Mouse (Mus musculus) G1E (cell line): Measurements from ENCODE around the gene Mip. TPM values are rescaled to one million over a fixed set of nuclear protein-coding genes. Genes with fewer than 3 reads are reported as not detected.

ENCODE experiments used
- ATAC-seq: 2 replicates; pipeline ENCODE4 v1.8.0; 2016; ENCODE audit warnings: mild to moderate bottlenecking; ENCODE audit not compliant: insufficient number of reproducible peaks, poor library complexity, low FRiP score, severe bottlenecking; ENCODE audit errors: extremely low read depth
- DNase-seq: peaks from one replicate; pipeline ENCODE4 v3.0.0; 2012; ENCODE audit warnings: low spot score
- H3K27me3 ChIP-seq: 2 replicates; pipeline ENCODE4 v1.6.1; 2012; ENCODE audit warnings: mild to moderate bottlenecking, low read length, inconsistent platforms; ENCODE audit not compliant: insufficient read depth
- H3K36me3 ChIP-seq: replicated peaks from 2 replicates; pipeline ENCODE3; 2012; ENCODE audit warnings: mild to moderate bottlenecking, inconsistent platforms
- H3K4me1 ChIP-seq: 2 replicates; pipeline ENCODE4 v1.6.1; 2012; ENCODE audit warnings: low read depth, low read length, inconsistent platforms, mixed read lengths; ENCODE audit not compliant: insufficient read depth
- H3K4me3 ChIP-seq: 2 replicates; pipeline ENCODE4 v1.5.1; 2012; ENCODE audit warnings: low read depth, mild to moderate bottlenecking, inconsistent platforms, low read length, moderate library complexity, mixed read lengths
- H3K9me3 ChIP-seq: replicated peaks from 2 replicates; pipeline ENCODE4 v1.6.1; 2012; ENCODE audit warnings: inconsistent platforms
- CTCF ChIP-seq: IDR thresholded peaks from 2 replicates; pipeline ENCODE4 v1.5.1; 2012; ENCODE audit warnings: low read depth, low read length, inconsistent platforms, mixed read lengths
- GATA1 ChIP-seq: IDR thresholded peaks from 2 replicates; pipeline ENCODE4 v1.6.1; 2012; ENCODE audit warnings: borderline replicate concordance, low read length, inconsistent platforms, mixed read lengths
- GATA2 ChIP-seq: IDR thresholded peaks from 2 replicates; pipeline ENCODE4 v1.6.1; 2012; ENCODE audit warnings: low read depth, low read length, inconsistent platforms, borderline replicate concordance
- POLR2AphosphoS5 ChIP-seq: IDR thresholded peaks from 2 replicates; pipeline ENCODE4 v1.6.1; 2012; ENCODE audit warnings: low read depth, low read length, inconsistent platforms; ENCODE audit not compliant: insufficient replicate concordance
- TAL1 ChIP-seq: conservative IDR thresholded peaks from 2 replicates; pipeline ENCODE4 v1.6.1; 2012; ENCODE audit warnings: low read depth, low read length, inconsistent platforms, mixed read lengths
- polyA plus RNA-seq: library from polyadenylated mRNA; stranded (reverse); fragments of >175 nt; gene quantifications from 2 replicates; pipeline ENCODE4 v1.2.3, GENCODE M21; 2012
- total RNA-seq, 2 experiments: library from RNA; stranded (forward) in 1 of 2; stranded (reverse) in 1 of 2; fragments of 200-1000 nt in 1 of 2; fragments of >200 nt in 1 of 2; fragmentation: Nextera tagmentation in 1 of 2; gene quantifications; 2 replicates each; pipeline ENCODE4 v1.2.3; 2014 to 2017

Gene Mip
- total and polyA plus RNA-seq, 3 experiments, result 0.02 to 0.05 TPM; not detected in 1

DNA sequence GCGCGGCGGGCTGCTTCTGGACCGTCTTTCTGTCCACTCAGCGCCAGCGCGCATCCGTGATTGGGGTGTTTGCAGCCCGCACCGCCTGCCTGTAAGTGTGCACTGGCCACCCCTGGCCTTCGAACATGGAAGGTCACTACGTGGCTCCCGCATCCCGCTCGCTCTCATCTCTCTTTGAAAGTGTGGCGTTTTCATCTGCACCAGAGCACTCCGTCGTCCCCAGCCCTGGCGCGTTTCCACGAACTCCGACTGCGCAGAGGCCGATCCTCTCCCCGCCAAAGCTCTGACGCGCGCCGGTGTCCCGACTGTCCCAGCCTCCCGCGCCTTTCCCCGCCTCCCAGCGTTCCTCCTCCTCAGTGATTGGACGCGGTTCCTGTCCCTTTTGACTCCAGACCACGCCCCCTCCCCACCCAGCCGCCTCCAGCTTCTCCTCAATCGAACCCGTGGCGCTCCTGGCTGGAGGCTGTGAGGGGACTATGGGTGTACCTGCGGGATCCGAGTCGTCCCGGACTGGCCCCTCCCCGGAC lies 31.6 kb upstream of the Mip start, which contains the start of gene Gls2:
Gls2 (plus strand) TSS at position 434 of the 527 bp plus-strand sequence.
- Histone ChIP-seq H3K9me3 (no peaks in the 10 kb centered on the region), H3K4me1 (peaks cover 26% of the 10 kb centered on the region), H3K36me3 (peaks cover 5% of the 10 kb centered on the region), H3K4me3 (peak within 1 kb of the TSS; percentile 91), H3K27me3 (peaks cover 3% of the 10 kb centered on the region; the same call in 1 of the 2 replicates)
- peak; percentile 94 for ATAC-seq
- DNase-seq, result peak; percentile 96
- no peak for TF ChIP-seq TAL1
- TF ChIP-seq CTCF, result no peak
- TF ChIP-seq GATA1, result no peak
- no peak for TF ChIP-seq GATA2
- TF ChIP-seq POLR2AphosphoS5, result no peak

DNA sequence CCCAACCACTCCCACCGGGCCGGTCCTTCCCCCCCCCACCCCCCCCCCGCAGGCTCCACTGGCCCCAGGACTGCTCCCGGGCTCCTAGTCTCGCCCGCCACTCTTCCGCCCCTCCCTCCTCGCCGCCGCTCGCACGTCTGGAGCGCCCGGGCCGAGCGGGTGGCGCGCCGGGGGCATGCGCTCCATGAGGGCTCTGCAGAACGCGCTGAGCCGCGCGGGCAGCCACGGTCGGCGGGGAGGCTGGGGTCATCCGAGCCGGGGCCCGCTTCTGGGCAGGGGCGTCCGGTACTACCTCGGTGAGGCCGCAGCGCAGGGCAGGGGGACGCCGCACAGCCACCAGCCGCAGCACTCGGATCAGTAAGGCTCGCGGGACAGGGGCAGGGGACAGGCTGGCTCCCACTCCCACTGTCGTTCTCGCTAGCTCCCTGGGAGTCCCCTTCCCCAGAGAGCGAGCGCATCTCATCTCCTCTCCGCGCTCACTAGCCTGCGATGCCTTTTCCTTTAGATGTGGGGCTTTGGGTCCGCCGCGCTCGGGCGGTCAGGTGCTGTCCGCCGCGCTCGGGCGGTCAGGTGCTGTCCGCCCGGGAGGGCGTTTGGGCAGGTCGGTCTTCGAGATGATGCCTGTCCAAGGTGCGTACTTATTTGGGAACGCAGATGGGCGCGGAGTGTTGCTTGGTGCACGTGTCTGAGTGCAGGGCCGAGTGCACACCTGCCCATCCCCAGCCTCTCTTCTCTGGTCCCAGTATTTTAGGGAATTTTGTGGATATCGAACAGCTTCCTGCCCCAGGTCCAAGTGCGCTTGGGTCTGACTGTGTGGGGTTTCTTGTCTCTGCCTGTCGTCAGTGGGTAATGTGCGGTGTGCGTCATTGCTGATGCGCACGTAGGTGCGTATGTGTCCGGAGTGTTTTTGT lies 30.8 kb upstream of the Mip start:
- H3K9me3 ChIP-seq, result no peaks in the 10 kb centered on the region
- DNase-seq (peak; percentile 50), ATAC-seq (peak; percentile 30; the same call in 1 of the 2 replicates)
- peaks cover 26% of the 10 kb centered on the region for H3K4me1 ChIP-seq
- peaks cover 3% of the 10 kb centered on the region; the same call in 1 of the 2 replicates for H3K27me3 ChIP-seq
- H3K36me3 ChIP-seq, result peaks cover 10% of the 10 kb centered on the region
- TF ChIP-seq CTCF (no peak), GATA1 (no peak), TAL1 (no peak), GATA2 (no peak), POLR2AphosphoS5 (no peak)
- peak overlapping the region; percentile 91 for H3K4me3 ChIP-seq

DNA sequence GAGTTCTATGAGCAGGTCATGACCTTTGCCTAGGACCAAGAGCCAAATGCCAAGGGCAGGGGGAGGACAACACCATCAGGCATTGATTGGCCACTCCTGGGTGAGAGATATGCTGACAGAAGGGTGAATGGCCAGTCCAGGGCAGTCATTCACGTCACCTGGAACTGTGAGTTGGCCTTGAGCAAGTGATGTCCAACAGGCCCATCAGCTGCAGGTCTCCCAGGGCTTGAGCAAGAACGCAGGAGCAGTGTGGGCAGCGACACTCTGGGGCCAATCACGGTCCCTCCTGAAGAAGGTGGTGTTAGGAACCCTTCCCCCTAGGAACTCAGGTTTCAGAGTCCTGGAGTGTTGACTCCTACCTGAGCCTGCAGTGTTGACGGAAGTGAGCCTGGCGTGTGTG lies 23.8 kb upstream of the Mip start:
- no peak for TF ChIP-seq GATA2
- TF ChIP-seq TAL1, result no peak
- TF ChIP-seq CTCF, result no peak
- TF ChIP-seq GATA1, result no peak
- TF ChIP-seq POLR2AphosphoS5, result no peak
- no peak overlapping the region for H3K4me3 ChIP-seq
- H3K36me3 ChIP-seq, result peaks cover 67% of the 10 kb centered on the region
- no peak for DNase-seq
- ATAC-seq, result no peak
- H3K4me1 ChIP-seq, result no peaks in the 10 kb centered on the region
- no peaks in the 10 kb centered on the region for H3K9me3 ChIP-seq
- H3K27me3 ChIP-seq, result no peaks in the 10 kb centered on the region

DNA sequence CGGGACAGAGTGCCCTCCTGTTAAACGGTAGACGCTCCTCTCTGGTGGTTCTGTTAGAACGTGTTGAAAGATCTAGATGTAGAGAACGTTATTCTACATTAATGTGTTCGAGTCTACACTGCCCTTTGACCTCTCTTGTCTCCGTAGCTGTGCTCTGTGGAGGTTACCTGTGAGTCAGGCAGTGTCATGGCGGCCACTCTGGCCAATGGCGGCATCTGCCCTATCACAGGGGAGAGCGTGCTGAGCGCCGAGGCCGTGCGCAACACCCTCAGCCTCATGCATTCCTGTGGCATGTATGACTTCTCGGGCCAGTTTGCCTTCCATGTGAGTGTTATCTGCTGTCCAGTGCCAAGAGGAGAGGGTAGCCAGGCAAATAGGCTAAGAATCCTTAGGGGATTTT lies 20.7 kb upstream of the Mip start:
- H3K9me3 ChIP-seq, result no peaks in the 10 kb centered on the region
- peaks cover 4% of the 10 kb centered on the region; the same call in 1 of the 2 replicates for H3K4me1 ChIP-seq
- TF ChIP-seq POLR2AphosphoS5 (no peak), GATA1 (no peak), TAL1 (no peak), CTCF (no peak), GATA2 (no peak)
- no peak for ATAC-seq
- H3K27me3 ChIP-seq, result no peaks in the 10 kb centered on the region
- H3K36me3 ChIP-seq, result peaks cover 83% of the 10 kb centered on the region
- DNase-seq, result no peak
- no peak overlapping the region for H3K4me3 ChIP-seq

DNA sequence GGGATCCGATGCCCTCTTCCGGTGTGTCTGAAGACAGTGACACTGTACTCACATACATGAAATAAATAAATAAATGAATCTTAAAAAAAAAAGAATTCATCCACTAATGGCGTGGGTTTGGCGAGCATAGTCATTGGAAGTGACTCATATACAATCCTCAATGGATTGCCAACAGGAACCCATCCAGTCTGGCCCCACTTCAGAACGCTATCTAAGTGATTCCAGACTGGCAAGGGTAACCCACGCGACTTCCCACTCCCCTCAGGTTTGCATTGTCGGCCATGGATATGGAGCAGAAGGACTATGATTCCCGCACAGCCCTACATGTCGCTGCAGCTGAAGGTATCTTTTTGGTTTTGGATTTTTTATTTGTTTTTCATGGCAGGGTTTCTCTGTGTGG lies 17.3 kb upstream of the Mip start:
- ATAC-seq, result no peak
- TF ChIP-seq GATA1 (no peak), GATA2 (no peak), POLR2AphosphoS5 (no peak), CTCF (no peak), TAL1 (no peak)
- peaks cover 72% of the 10 kb centered on the region for H3K36me3 ChIP-seq

DNA sequence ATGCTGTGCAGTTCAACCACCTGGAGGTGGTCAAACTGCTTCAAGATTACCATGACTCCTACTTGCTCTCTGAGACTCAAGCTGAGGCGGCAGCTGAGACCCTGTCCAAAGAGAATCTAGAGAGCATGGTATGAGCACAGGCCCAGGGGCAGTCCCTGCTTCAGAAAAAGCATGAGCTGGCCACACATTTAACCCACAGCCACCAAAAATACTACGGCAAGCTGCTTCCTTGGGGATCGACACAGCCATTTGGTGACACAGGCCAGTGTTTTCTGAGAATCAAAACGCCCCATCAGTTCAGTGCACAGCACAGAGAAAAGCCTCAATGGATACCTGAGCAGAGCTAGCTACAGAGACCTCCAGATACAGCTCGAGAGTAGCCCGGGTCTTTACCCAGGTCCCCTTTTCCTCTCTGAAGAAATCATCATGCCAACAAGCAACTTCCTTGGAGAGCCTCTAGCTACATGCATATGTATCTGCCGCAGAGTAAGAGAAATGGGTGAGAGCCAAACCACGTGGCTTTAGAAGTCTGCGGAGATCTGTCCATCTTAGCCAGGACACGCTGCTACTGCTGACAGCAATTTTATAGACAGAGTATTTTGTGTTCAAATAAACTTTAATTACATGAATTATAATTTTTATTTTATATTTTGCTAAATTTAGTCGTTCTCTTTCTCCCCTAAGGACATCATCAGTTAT lies 16.2 kb upstream of the Mip start:
- Histone ChIP-seq H3K9me3 (no peaks in the 10 kb centered on the region), H3K36me3 (peaks cover 62% of the 10 kb centered on the region), H3K4me1 (peaks cover 21% of the 10 kb centered on the region), H3K4me3 (no peak overlapping the region), H3K27me3 (peaks cover 4% of the 10 kb centered on the region; the same call in 1 of the 2 replicates)
- TF ChIP-seq GATA1, result no peak
- no peak for TF ChIP-seq POLR2AphosphoS5
- TF ChIP-seq GATA2, result no peak
- TF ChIP-seq TAL1, result no peak
- no peak for TF ChIP-seq CTCF
- no peak for DNase-seq
- no peak for ATAC-seq

More for the DNA sequence above, 17.3 kb upstream of the Mip start:
- H3K4me3 ChIP-seq, result no peak overlapping the region
- no peaks in the 10 kb centered on the region for H3K9me3 ChIP-seq
- peaks cover 4% of the 10 kb centered on the region; the same call in 1 of the 2 replicates for H3K27me3 ChIP-seq
- peaks cover 21% of the 10 kb centered on the region for H3K4me1 ChIP-seq
- no peak for DNase-seq
